18 mouse cellular contexts compared by ENCODE assay signal in the genomic region with DNA sequence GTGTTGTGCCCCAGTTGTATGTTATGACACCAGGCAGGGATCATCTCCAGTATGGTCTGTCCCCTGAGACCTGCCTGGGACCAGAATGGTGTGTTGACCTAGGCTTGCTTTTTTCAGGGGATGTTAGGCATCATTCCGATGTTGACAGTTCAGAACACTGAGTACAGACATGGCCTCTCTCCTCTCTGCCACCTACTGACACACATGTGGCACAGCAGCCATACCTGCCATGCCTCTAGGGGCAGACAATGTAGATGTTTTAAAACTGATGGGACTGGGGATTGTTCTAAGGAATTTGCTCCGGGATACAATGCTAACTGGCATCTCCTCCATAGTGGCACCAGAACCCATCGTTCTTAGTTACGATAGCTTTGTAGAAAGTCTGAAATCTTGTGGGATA. TPM values are rescaled to one million over a fixed set of nuclear protein-coding genes. Genes with fewer than 3 reads are reported as not detected.
DNase-seq lines count a peak whose midpoint lies in the region; ATAC-seq and TF ChIP-seq lines count a peak whose summit lies in the region.
"Had no signal": no experiment of that assay in that cellular context is flagged by ENCODE, and none has a peak within 500 bp of the region (broad histone marks: within the 10 kb centered on the region; RNA-seq: fewer than 3 reads in every experiment).

No protein-coding gene starts in this region.

- no peaks in the 10 kb centered on the region for H3K4me1 ChIP-seq in kidney, adult 2 months (ENCODE audit: control insufficient read depth, insufficient read depth, low read length)
- no peaks in the 10 kb centered on the region for H3K4me1 ChIP-seq in lung, embryonic 14.5 days (ENCODE audit: insufficient read depth)
- H3K4me1 ChIP-seq in cortical plate, adult 2 months (ENCODE audit: control insufficient read depth, insufficient read depth, low read length) = no peaks in the 10 kb centered on the region; the same call in 1 of the 2 replicates
- H3K4me1 ChIP-seq: limb, embryonic 13.5 days; lung, embryonic 15.5 days; midbrain, embryonic 12.5 days had no signal

- H3K36me3 ChIP-seq in kidney, adult 2 months (ENCODE audit: control insufficient read depth, insufficient read depth, low read length) = no peaks in the 10 kb centered on the region
- H3K36me3 ChIP-seq in lung, embryonic 14.5 days (ENCODE audit: insufficient read depth) = no peaks in the 10 kb centered on the region
- H3K36me3 ChIP-seq: limb, embryonic 13.5 days; lung, embryonic 15.5 days; midbrain, embryonic 12.5 days had no signal

- ATAC-seq in lung, embryonic 14.5 days (ENCODE audit: insufficient read depth) = no peak

- H3K27me3 ChIP-seq in kidney, adult 2 months (replicated peaks; ENCODE audit: control insufficient read depth, insufficient read depth, low read length) = no peaks in the 10 kb centered on the region
- H3K27me3 ChIP-seq in lung, embryonic 14.5 days (ENCODE audit: insufficient read depth, low read length) = no peaks in the 10 kb centered on the region
- H3K27me3 ChIP-seq: limb, embryonic 13.5 days; lung, embryonic 15.5 days; midbrain, embryonic 12.5 days had no signal

- H3K9me3 ChIP-seq in lung, embryonic 14.5 days (ENCODE audit: low read depth, low read length) = no peaks in the 10 kb centered on the region
- H3K9me3 ChIP-seq: lung, embryonic 15.5 days; midbrain, embryonic 12.5 days had no signal

- no peak overlapping the region for H3K9ac ChIP-seq in lung, embryonic 14.5 days
- H3K9ac ChIP-seq: limb, embryonic 13.5 days; lung, embryonic 15.5 days; midbrain, embryonic 12.5 days had no signal

- TF ChIP-seq CTCF in kidney, adult 2 months (conservative IDR thresholded peaks at IDR 0.05; ENCODE audit: insufficient read depth, insufficient read length, low read depth, low read length) = no peak; the same call in 1 of the 2 replicates
- TF ChIP-seq CTCF in lung, embryonic 14.5 days (IDR thresholded peaks at IDR 0.05; ENCODE audit: low read depth) = peak; percentile 60
- TF ChIP-seq CTCF in cortical plate, adult 2 months (IDR thresholded peaks at IDR 0.05; ENCODE audit: extremely low read depth, insufficient read depth, low read length) = peak; percentile 39

- no peak overlapping the region for H3K4me3 ChIP-seq in kidney, adult 2 months (ENCODE audit: insufficient read depth, low read depth, low read length)
- no peak overlapping the region for H3K4me3 ChIP-seq in lung, embryonic 14.5 days (ENCODE audit: low read depth, low read length)
- no peak overlapping the region for H3K4me3 ChIP-seq in cortical plate, adult 2 months (ENCODE audit: insufficient read depth, low read length)
- H3K4me3 ChIP-seq: limb, embryonic 13.5 days; lung, embryonic 15.5 days; midbrain, embryonic 12.5 days had no signal

- H3K4me2 ChIP-seq in lung, embryonic 14.5 days = no peak overlapping the region
- H3K4me2 ChIP-seq: limb, embryonic 13.5 days; lung, embryonic 15.5 days; midbrain, embryonic 12.5 days had no signal

- 75% methylated on average over 4 of the region's 4 CpGs for WGBS in kidney, adult 2 months
- 74% methylated on average over 4 of the region's 4 CpGs for WGBS in lung, embryonic 14.5 days

- peak; percentile 9 for DNase-seq in kidney, adult 2 months
- no peak for DNase-seq in kidney, adult 18-20 months
- DNase-seq in lung, embryonic 14.5 days = no peak
- no peak for DNase-seq in lung, postnatal 10 days
- peak; percentile 39 for DNase-seq in ES-CJ7 (ENCODE audit: low read depth, low spot score)
- no peak for DNase-seq in spleen, postnatal 36 days (ENCODE audit: low spot score in 2 of 2)
- DNase-seq: adrenal gland, postnatal 25 days; cerebellum, postnatal 14 days; gastrocnemius, postnatal 10 days; heart, postnatal 4 days; kidney, postnatal 4 days; right cerebral cortex, postnatal 25 days; thymus, adult 18-20 months had no signal

- TF ChIP-seq POLR2A in kidney, adult 2 months (IDR thresholded peaks at IDR 0.05; ENCODE audit: low read depth, low read length) = no peak
- no peak for TF ChIP-seq POLR2A in cortical plate, adult 2 months (IDR thresholded peaks at IDR 0.05; ENCODE audit: extremely low read depth, insufficient read depth, low read length)

- H3K27ac ChIP-seq in kidney, adult 2 months (ENCODE audit: insufficient read depth, low read depth, low read length) = no peak overlapping the region
- H3K27ac ChIP-seq in lung, embryonic 14.5 days (ENCODE audit: low read depth) = no peak overlapping the region
- no peak overlapping the region for H3K27ac ChIP-seq in cortical plate, adult 2 months (ENCODE audit: insufficient read depth, low read length)
- H3K27ac ChIP-seq: limb, embryonic 13.5 days; lung, embryonic 15.5 days; midbrain, embryonic 12.5 days had no signal

RNA-seq across cellular contexts. Expression of a gene that starts 33.2 kb away (rescaled TPM):
- polyA plus RNA-seq in kidney, adult 2 months (2012; rRNA removed) = 0.08 and 0.11 TPM in 2 replicates
- polyA plus RNA-seq in lung, embryonic 14.5 days (2014; fragmentation: Nextera tagmentation; extraction: Ambion mirVana) = 178 and 206 TPM in 2 replicates
- not detected in 2 replicates for polyA plus RNA-seq in cortical plate, adult 2 months (2012; rRNA removed)
- polyA plus RNA-seq: limb, embryonic 13.5 days; midbrain, embryonic 12.5 days; urinary bladder, adult 2 months had no signal

Comparison
In these comparisons a context has a peak if more than half of its experiments do, and no peak if none do; other contexts are left out.
1. DNase-seq: peak in kidney, adult 2 months (single experiment) and ES-CJ7 (single experiment); none in kidney, adult 18-20 months (single experiment), lung, embryonic 14.5 days (single experiment), lung, postnatal 10 days (single experiment) and spleen, postnatal 36 days (0 of 2).
2. RNA of a gene that starts 33.2 kb away (polyA plus RNA-seq): 178 to 206 TPM in lung, embryonic 14.5 days; 0.08 to 0.11 TPM in kidney, adult 2 months and not detected in cortical plate, adult 2 months; every median in the first group is over 100 times any median in the second.